Mouse (Mus musculus) thymus, adult 2 months (tissue): Measurements from ENCODE around the gene Pcdh19. TPM values are rescaled to one million over a fixed set of nuclear protein-coding genes. Genes with fewer than 3 reads are reported as not detected.

Experiments used
- DNase-seq: peaks from one replicate; pipeline ENCODE4 v3.0.0; 2021
- H3K27ac ChIP-seq: fragments of 200-500 bp; 2 replicates; pipeline ENCODE4 v1.5.1; 2012; ENCODE audit warnings: low read length, control low read depth; ENCODE audit not compliant: control insufficient read depth, insufficient read depth
- H3K27me3 ChIP-seq: fragments of 200-500 bp; 2 replicates; pipeline ENCODE4 v1.6.1; 2012; ENCODE audit warnings: mild to moderate bottlenecking, low read length, moderate library complexity, mixed read lengths; ENCODE audit not compliant: control insufficient read depth, insufficient read depth
- H3K36me3 ChIP-seq: fragments of 200-500 bp; 2 replicates; pipeline ENCODE4 v1.6.1; 2012; ENCODE audit warnings: mild to moderate bottlenecking, low read length, moderate library complexity; ENCODE audit not compliant: control insufficient read depth, insufficient read depth
- H3K4me1 ChIP-seq: fragments of 200-500 bp; replicated peaks from 2 replicates; pipeline ENCODE4 v1.6.1; 2012; ENCODE audit warnings: low read length; ENCODE audit not compliant: control insufficient read depth, insufficient read depth
- H3K4me3 ChIP-seq: fragments of 200-500 bp; 2 replicates; pipeline ENCODE4 v1.5.1; 2012; ENCODE audit warnings: mild to moderate bottlenecking, low read length, control low read depth, moderate library complexity; ENCODE audit not compliant: control insufficient read depth, insufficient read depth
- CTCF ChIP-seq: fragments of 200-500 bp; IDR thresholded peaks from 2 replicates; pipeline ENCODE4 v1.5.1; 2012; ENCODE audit warnings: mild to moderate bottlenecking, control low read depth, low read length, moderate library complexity, borderline replicate concordance; ENCODE audit not compliant: control insufficient read depth, poor library complexity, insufficient read depth; ENCODE audit errors: extremely low read depth
- POLR2A ChIP-seq: fragments of 200-500 bp; IDR thresholded peaks from 2 replicates; pipeline ENCODE4 v1.6.1; 2012; ENCODE audit warnings: mild to moderate bottlenecking, low read length, control low read depth, moderate library complexity; ENCODE audit not compliant: control insufficient read depth, poor library complexity, insufficient read depth; ENCODE audit errors: extremely low read depth
- WGBS: fragments of 180-500 bp; shearing (Covaris S2); methylation state at CpG from one replicate; pipeline ENCODE4 v1.1.7; 2018; 5-methylcytosine and 5-hydroxymethylcytosine counted together
- polyA plus RNA-seq: library from polyadenylated mRNA; depleted of rRNA; stranded (reverse); fragments of >200 nt; gene quantifications from 2 replicates; pipeline ENCODE4 v1.2.3, GENCODE M21; 2012

The Pcdh19 gene
- polyA plus RNA-seq, 1 experiment, result 0.46 TPM

- Histone ChIP-seq H3K4me1 (no peaks in the 10 kb centered on the region), H3K27ac (no peak overlapping the region), H3K36me3 (no peaks in the 10 kb centered on the region), H3K4me3 (no peak overlapping the region), H3K27me3 (no peaks in the 10 kb centered on the region)
- no peak for DNase-seq
- TF ChIP-seq CTCF (no peak), POLR2A (no peak)
- 28% methylated on average over 4 of the region's 4 CpGs for WGBS
Observed at GRCm38 (mm10) chrX:133696461-133696860, 7.7 kb upstream of the Pcdh19 start.

GRCm38 (mm10) chrX:133693037-133693760 lies 4.4 kb upstream of the Pcdh19 start:
- Histone ChIP-seq H3K4me3 (no peak overlapping the region), H3K27me3 (peaks cover 3% of the 10 kb centered on the region; the same call in 1 of the 2 replicates), H3K4me1 (no peaks in the 10 kb centered on the region), H3K36me3 (no peaks in the 10 kb centered on the region), H3K27ac (no peak overlapping the region)
- TF ChIP-seq CTCF (no peak), POLR2A (no peak)
- 76% methylated on average over 5 of the region's 5 CpGs for WGBS
- no peak for DNase-seq

- H3K4me1 ChIP-seq, result no peaks in the 10 kb centered on the region
- WGBS, result 43% methylated on average over 2 of the region's 2 CpGs
- no peak for TF ChIP-seq CTCF
- no peak for TF ChIP-seq POLR2A
- H3K36me3 ChIP-seq, result no peaks in the 10 kb centered on the region
- peaks cover 4% of the 10 kb centered on the region; the same call in 1 of the 2 replicates for H3K27me3 ChIP-seq
- no peak overlapping the region for H3K27ac ChIP-seq
- no peak overlapping the region for H3K4me3 ChIP-seq
- DNase-seq, result no peak
Observed at GRCm38 (mm10) chrX:133692392-133692790, 3.6 kb upstream of the Pcdh19 start.

GRCm38 (mm10) chrX:133691581-133692391 lies 3.0 kb upstream of the Pcdh19 start:
- H3K27ac ChIP-seq, result no peak overlapping the region
- 4% methylated on average over 12 of the region's 12 CpGs for WGBS
- no peaks in the 10 kb centered on the region for H3K36me3 ChIP-seq
- DNase-seq, result peak; percentile 35
- TF ChIP-seq POLR2A (no peak), CTCF (no peak)
- no peak overlapping the region for H3K4me3 ChIP-seq
- peaks cover 4% of the 10 kb centered on the region; the same call in 1 of the 2 replicates for H3K27me3 ChIP-seq
- H3K4me1 ChIP-seq, result no peaks in the 10 kb centered on the region; the same call in 1 of the 2 replicates

GRCm38 (mm10) chrX:133690822-133691221 lies 2.0 kb upstream of the Pcdh19 start:
- 8% methylated on average over 11 of the region's 11 CpGs for whole genome bisulfite sequencing
- no peaks in the 10 kb centered on the region; the same call in 1 of the 2 replicates for H3K4me1 ChIP-seq
- H3K36me3 ChIP-seq, result no peaks in the 10 kb centered on the region
- no peak for TF ChIP-seq POLR2A
- no peak for TF ChIP-seq CTCF
- no peak overlapping the region for H3K27ac ChIP-seq
- H3K4me3 ChIP-seq, result no peak overlapping the region
- DNase-seq, result no peak
- peaks cover 4% of the 10 kb centered on the region; the same call in 1 of the 2 replicates for H3K27me3 ChIP-seq

- TF ChIP-seq CTCF (no peak), POLR2A (no peak)
- no peak for DNase-seq
- no peak overlapping the region for H3K27ac ChIP-seq
- H3K36me3 ChIP-seq, result no peaks in the 10 kb centered on the region
- H3K4me1 ChIP-seq, result no peaks in the 10 kb centered on the region; the same call in 1 of the 2 replicates
- H3K4me3 ChIP-seq, result no peak overlapping the region
- peaks cover 4% of the 10 kb centered on the region; the same call in 1 of the 2 replicates for H3K27me3 ChIP-seq
- WGBS, result 12% methylated on average over 35 of the region's 35 CpGs
Observed at GRCm38 (mm10) chrX:133689576-133690250, 926 bp upstream of the Pcdh19 start.
